Mouse (Mus musculus) liver, adult 2 months (tissue): ENCODE results near the gene Krt77. TPM values are rescaled to one million over a fixed set of nuclear protein-coding genes. Genes with fewer than 3 reads are reported as not detected.

Experiments used
- DNase-seq: peaks from one replicate; pipeline ENCODE4 v3.0.0-alpha.2; 2011; ENCODE audit warnings: low read depth, low spot score; ENCODE audit errors: extremely low read depth
- H3K27ac ChIP-seq: fragments of 200-500 bp; replicated peaks from 2 replicates; pipeline ENCODE4 v1.5.1; 2012; ENCODE audit warnings: low read depth, mild to moderate bottlenecking, control low read depth, inconsistent platforms, low read length; ENCODE audit not compliant: insufficient read depth
- H3K27me3 ChIP-seq: fragments of 200-500 bp; 2 replicates; pipeline ENCODE4 v1.6.1; 2012; ENCODE audit warnings: mild to moderate bottlenecking, moderate library complexity, low read length, inconsistent platforms; ENCODE audit not compliant: control insufficient read depth, insufficient read depth
- H3K36me3 ChIP-seq: fragments of 200-500 bp; 2 replicates; pipeline ENCODE4 v1.6.1; 2012; ENCODE audit warnings: low read length, inconsistent platforms; ENCODE audit not compliant: control insufficient read depth, insufficient read depth
- H3K4me1 ChIP-seq: fragments of 200-500 bp; 2 replicates; pipeline ENCODE4 v1.6.1; 2011; ENCODE audit warnings: low read length; ENCODE audit not compliant: control insufficient read depth, insufficient read depth
- H3K4me3 ChIP-seq: fragments of 200-500 bp; 2 replicates; pipeline ENCODE4 v1.5.1; 2011; ENCODE audit warnings: low read depth, mild to moderate bottlenecking, control low read depth, low read length, moderate library complexity; ENCODE audit not compliant: insufficient read depth
- H3K79me2 ChIP-seq: fragments of 200-500 bp; 2 replicates; pipeline ENCODE4 v1.6.1; 2012; ENCODE audit warnings: inconsistent platforms, mild to moderate bottlenecking, low read length, moderate library complexity; ENCODE audit not compliant: control insufficient read depth, insufficient read depth
- H3K9ac ChIP-seq: fragments of 200-500 bp; 2 replicates; pipeline ENCODE4 v1.6.1; 2012; ENCODE audit warnings: low read depth, mild to moderate bottlenecking, control low read depth, inconsistent platforms, low read length
- CTCF ChIP-seq: fragments of 200-500 bp; IDR thresholded peaks from 2 replicates; pipeline ENCODE4 v1.5.1; 2011; ENCODE audit warnings: low read depth, low read length, control low read depth
- POLR2A ChIP-seq: fragments of 200-500 bp; IDR thresholded peaks from 2 replicates; pipeline ENCODE4 v1.6.1; 2011; ENCODE audit warnings: low read length, control low read depth; ENCODE audit not compliant: insufficient read depth; ENCODE audit errors: extremely low read depth
- WGBS: fragments of 180-500 bp; shearing (Covaris S2); methylation state at CpG from one replicate; pipeline ENCODE4 v1.1.7; 2018; 5-methylcytosine and 5-hydroxymethylcytosine counted together
- polyA plus RNA-seq: library from polyadenylated mRNA; depleted of rRNA; stranded (reverse); fragments of >200 nt; gene quantifications from 2 replicates; pipeline ENCODE4 v1.2.3, GENCODE M21; 2012; rRNA removed
- total RNA-seq: library from RNA; depleted of rRNA; stranded (reverse); fragments of >200 nt; gene quantifications from 2 replicates; pipeline ENCODE4 v1.2.3, GENCODE M21; 2014; rRNA removed

Krt77 gene
- total RNA-seq (not detected in 2 replicates), polyA plus RNA-seq (not detected in 2 replicates)

DNA sequence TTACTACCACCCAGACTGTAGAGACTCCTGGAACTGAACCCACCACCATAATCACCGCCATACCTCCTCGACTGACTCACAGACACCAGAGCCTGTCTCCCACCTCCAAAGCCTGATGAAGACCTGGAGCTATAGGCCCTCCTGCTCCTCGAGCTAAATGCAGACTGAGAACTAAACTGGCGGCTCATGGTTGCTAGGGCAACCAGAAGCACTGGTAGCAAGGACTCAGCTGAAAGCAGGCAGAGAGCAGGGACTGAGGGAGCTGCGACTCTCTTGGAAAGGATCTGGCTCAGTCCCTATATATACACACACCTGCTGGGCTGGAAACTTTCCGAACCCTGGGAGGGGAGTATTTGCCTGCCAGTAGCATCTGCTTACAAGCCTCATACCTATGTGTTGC is at the start of gene Krt77:
Krt77 (minus strand) TSS at position 275 of the 400 bp plus-strand sequence.
- Histone ChIP-seq H3K79me2 (no peaks in the 10 kb centered on the region), H3K4me3 (no peak within 1 kb of the TSS), H3K36me3 (no peaks in the 10 kb centered on the region), H3K9ac (no peak within 1 kb of the TSS), H3K4me1 (no peaks in the 10 kb centered on the region), H3K27ac (no peak within 1 kb of the TSS), H3K27me3 (no peaks in the 10 kb centered on the region)
- no peak for DNase-seq
- TF ChIP-seq POLR2A (no peak), CTCF (no peak)
- 30% methylated on average over 6 of the region's 6 CpGs for WGBS

DNA sequence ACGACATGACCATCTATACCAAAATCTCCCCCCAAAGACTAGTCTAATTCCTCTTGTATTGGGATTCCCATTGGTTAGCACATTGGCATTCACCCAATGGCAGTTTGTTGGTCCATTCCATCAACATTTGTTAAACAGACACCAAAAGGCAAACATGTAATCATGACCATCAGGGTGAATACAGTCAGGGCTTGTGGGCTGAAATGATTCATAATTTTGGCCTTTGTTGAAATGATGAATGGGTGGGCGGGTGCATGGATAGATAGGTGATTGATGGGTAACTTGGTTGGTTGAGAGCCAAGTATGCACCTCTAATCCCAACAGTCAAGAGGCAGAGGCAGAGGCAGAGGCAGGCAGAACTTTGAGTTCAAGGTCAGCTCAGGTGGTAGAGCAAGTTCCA is 46.6 kb upstream of the Krt77 start:
- H3K27ac ChIP-seq = no peak overlapping the region
- no peak for DNase-seq
- no peaks in the 10 kb centered on the region for H3K36me3 ChIP-seq
- H3K4me3 ChIP-seq = no peak overlapping the region
- 84% methylated on average over 2 of the region's 2 CpGs for WGBS
- H3K4me1 ChIP-seq = no peaks in the 10 kb centered on the region
- no peaks in the 10 kb centered on the region for H3K27me3 ChIP-seq
- H3K9ac ChIP-seq = no peak overlapping the region
- no peaks in the 10 kb centered on the region for H3K79me2 ChIP-seq
- TF ChIP-seq POLR2A (no peak), CTCF (no peak)

DNA sequence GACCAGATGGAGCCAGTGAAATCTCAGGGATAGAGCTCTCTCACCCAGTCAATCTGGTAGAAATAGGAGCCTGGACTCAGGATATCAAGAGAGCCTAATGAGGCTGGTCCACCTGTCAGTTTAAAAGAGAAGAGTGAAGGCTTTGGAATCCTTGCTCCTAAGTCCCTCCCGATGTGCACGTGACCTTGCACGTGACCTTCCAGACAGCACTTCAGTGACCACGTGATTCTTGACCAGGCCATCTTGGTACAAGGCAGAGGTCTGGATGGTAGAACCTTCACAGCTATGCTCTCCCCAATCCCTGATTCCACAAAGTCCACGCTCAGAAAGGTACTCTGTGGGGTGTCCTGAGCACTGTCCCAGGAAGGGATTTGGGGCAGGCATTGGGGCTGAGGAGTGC is 35.3 kb upstream of the Krt77 start:
- DNase-seq = no peak
- Histone ChIP-seq H3K9ac (no peak overlapping the region), H3K27me3 (no peaks in the 10 kb centered on the region; the same call in 1 of the 2 replicates), H3K27ac (no peak overlapping the region), H3K4me1 (peaks cover 3% of the 10 kb centered on the region; the same call in 1 of the 2 replicates), H3K79me2 (no peaks in the 10 kb centered on the region), H3K4me3 (no peak overlapping the region), H3K36me3 (no peaks in the 10 kb centered on the region)
- 86% methylated on average over 5 of the region's 5 CpGs for WGBS
- TF ChIP-seq CTCF = no peak

DNA sequence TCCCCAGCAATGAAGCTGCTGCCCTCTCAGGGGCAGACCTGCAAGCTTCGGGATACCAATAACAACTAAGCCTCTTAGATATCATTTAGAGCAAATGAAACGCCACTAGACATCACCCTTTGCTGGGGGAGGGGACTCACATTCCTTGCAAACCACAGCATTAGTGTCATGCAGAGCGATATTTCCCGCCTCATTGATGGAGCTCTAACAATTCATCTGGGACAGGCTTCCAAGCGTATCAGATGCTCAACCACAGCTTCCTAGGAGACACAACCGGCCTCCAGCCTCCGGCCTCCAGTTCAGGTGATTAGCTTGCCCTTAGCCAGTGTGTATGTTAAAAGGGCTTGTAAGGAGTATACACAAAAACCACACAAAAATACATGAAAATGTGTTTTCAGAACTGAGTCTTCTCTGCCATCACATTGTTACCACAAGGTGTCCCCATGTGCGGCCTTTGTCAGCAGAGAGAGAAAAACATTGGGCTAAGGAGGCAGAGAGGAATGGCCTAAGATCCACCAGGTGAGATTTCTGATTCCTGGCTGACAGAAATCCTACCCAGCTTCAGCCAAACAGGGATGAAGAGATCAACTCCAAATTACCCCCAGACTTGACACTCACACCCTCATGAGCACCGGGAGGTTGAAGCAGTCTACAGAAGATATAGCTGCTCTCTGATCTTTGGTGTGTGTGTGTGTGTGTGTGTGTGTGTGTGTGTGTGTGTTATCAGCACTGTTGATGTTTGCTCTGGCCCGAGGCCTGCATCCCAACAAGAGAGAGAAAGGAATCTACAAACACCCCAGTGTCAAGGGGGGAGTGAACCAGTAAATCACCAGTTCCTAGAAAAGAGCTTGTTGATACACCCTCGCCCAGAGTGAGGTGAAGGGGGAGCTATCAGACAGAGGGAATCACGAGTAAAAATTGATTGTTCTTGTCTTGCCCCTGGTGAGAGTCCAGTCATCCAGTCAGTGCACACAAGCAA is 33.0 kb upstream of the Krt77 start:
- peaks cover 3% of the 10 kb centered on the region; the same call in 1 of the 2 replicates for H3K4me1 ChIP-seq
- H3K4me3 ChIP-seq = no peak overlapping the region
- H3K27ac ChIP-seq = no peak overlapping the region
- no peaks in the 10 kb centered on the region for H3K79me2 ChIP-seq
- H3K9ac ChIP-seq = no peak overlapping the region
- no peaks in the 10 kb centered on the region for H3K36me3 ChIP-seq
- WGBS = 55% methylated on average over 12 of the region's 12 CpGs
- peak; percentile 64 for DNase-seq
- H3K27me3 ChIP-seq = no peaks in the 10 kb centered on the region; the same call in 1 of the 2 replicates
- TF ChIP-seq CTCF = peak; percentile 25; the same call in 1 of the 2 replicates
- TF ChIP-seq POLR2A = no peak

DNA sequence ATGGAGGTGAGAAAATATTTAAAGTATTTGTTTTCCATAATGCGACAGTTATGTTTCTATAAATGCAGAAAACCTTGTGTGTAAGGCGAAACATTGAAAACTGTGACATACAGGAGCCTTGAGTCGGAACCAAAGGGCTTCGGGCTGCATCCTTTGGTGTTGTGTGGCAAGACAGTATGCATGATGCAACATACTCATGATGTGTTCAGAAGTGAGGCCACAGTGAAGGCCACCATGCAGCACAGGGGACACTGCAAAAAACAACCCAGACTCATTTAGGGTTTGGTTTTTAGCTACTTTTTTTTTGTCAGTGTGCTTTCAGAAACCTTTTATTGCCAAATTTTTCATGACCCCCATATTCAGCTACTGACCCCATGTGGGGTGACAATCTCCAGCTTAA is 25.7 kb upstream of the Krt77 start:
- Histone ChIP-seq H3K27me3 (no peaks in the 10 kb centered on the region; the same call in 1 of the 2 replicates), H3K4me1 (no peaks in the 10 kb centered on the region), H3K79me2 (no peaks in the 10 kb centered on the region), H3K27ac (no peak overlapping the region), H3K36me3 (no peaks in the 10 kb centered on the region), H3K4me3 (no peak overlapping the region), H3K9ac (no peak overlapping the region)
- TF ChIP-seq CTCF (no peak), POLR2A (no peak)
- no peak for DNase-seq
- WGBS = 87% methylated on average over 4 of the region's 4 CpGs

DNA sequence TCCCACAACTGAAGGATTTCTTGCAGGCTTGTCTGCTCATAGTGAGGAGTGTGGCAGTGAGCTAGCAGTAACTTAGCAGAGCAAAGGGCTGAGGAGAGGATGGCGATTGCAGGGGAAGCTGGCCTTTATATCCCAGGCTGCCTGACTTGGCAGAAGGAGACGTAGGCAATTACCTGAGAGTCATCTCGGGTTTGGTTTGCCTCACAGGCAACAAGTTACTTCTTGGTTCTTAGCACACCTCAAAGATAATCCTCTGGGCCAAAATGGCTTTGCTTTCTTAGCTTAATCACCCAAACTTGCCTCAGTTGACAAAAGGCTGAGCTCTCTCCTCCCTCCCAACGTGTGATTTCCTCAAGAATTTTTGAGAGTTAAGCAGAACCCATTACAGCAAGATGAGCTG is 23.3 kb upstream of the Krt77 start, which contains the start of gene Krt76:
Krt76 (minus strand) TSS at position 101 of the 400 bp plus-strand sequence.
- no peak for DNase-seq
- no peaks in the 10 kb centered on the region for H3K79me2 ChIP-seq
- 67% methylated on average over 4 of the region's 4 CpGs for WGBS
- H3K4me1 ChIP-seq = no peaks in the 10 kb centered on the region
- H3K27me3 ChIP-seq = no peaks in the 10 kb centered on the region; the same call in 1 of the 2 replicates
- no peak within 1 kb of the TSS for H3K27ac ChIP-seq
- no peak within 1 kb of the TSS for H3K4me3 ChIP-seq
- no peak within 1 kb of the TSS for H3K9ac ChIP-seq
- no peaks in the 10 kb centered on the region for H3K36me3 ChIP-seq
- TF ChIP-seq CTCF = no peak
- no peak for TF ChIP-seq POLR2A
